10 mouse cellular contexts compared by ENCODE assay signal in the genomic region with DNA sequence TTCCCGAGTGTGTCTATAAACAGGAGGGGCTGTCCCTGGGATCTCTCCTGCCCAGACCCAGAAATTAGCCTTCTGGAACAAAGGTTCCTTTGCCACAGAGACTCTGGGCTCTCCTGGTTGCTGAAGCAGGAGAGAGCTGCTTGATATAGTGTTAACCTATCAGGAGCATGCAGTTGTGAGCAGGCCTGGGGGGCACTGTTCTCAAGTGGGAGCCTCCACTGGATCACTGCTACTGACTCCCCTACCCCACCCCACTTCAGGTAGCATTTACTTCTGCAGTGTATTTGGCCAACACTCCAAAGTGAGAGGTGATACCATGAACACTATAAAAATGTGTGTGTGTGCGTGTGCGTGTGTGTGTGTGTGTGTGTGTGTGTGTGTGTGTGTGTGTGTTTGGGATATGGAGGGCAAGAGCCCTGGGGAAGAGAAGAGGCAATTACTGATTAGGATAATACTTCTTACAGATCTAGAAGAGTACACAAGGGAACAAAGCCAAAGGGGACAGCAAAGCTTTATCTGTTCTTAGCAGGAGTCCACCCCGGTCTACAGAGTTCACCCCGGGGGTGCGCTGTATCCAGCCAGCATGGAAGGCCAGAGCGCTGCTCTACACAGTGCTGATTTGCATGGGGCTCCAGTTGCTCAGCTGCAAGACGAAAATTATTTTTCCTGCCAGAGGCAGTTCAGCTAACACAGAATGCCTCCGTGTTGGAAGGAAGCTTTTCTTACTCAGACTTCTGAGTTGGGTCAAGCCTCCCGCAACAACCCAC.
DNase-seq lines count a peak whose midpoint lies in the region; ATAC-seq lines count a peak whose summit lies in the region.
"Had no signal": no experiment of that assay in that cellular context is flagged by ENCODE, and none has a peak within 500 bp of the region (broad histone marks: within the 10 kb centered on the region; RNA-seq: fewer than 3 reads in every experiment).

No protein-coding gene starts in this region.

- peak; percentile 74 for ATAC-seq in hindbrain, embryonic 12.5 days (ENCODE audit: low FRiP score)
- ATAC-seq in midbrain, embryonic 13.5 days, result peak; percentile 88
- ATAC-seq in kidney, embryonic 14.5 days (ENCODE audit: low FRiP score, low TSS enrichment), result no peak

- peaks cover 59% of the 10 kb centered on the region for H3K4me1 ChIP-seq in hindbrain, embryonic 12.5 days
- peaks cover 70% of the 10 kb centered on the region for H3K4me1 ChIP-seq in midbrain, embryonic 13.5 days (replicated peaks)
- H3K4me1 ChIP-seq in kidney, embryonic 14.5 days (ENCODE audit: control insufficient read depth, insufficient read depth, low read length), result peaks cover 29% of the 10 kb centered on the region

- no peak overlapping the region for H3K9ac ChIP-seq in hindbrain, embryonic 12.5 days
- no peak overlapping the region for H3K9ac ChIP-seq in midbrain, embryonic 13.5 days (replicated peaks)
- no peak overlapping the region for H3K9ac ChIP-seq in kidney, embryonic 14.5 days (ENCODE audit: low read depth, low read length)

- intact Hi-C loops in left cerebral cortex, postnatal 10 days (cut with DNase I), result no loop called here

- H3K4me2 ChIP-seq in hindbrain, embryonic 12.5 days (replicated peaks), result no peak overlapping the region
- H3K4me2 ChIP-seq in midbrain, embryonic 13.5 days (replicated peaks), result no peak overlapping the region
- no peak overlapping the region for H3K4me2 ChIP-seq in kidney, embryonic 14.5 days (replicated peaks; ENCODE audit: low read depth, low read length)

- H3K9me3 ChIP-seq in hindbrain, embryonic 12.5 days (replicated peaks), result no peaks in the 10 kb centered on the region
- H3K9me3 ChIP-seq in midbrain, embryonic 13.5 days, result no peaks in the 10 kb centered on the region
- no peaks in the 10 kb centered on the region for H3K9me3 ChIP-seq in kidney, embryonic 14.5 days (ENCODE audit: control insufficient read depth, low read length)

- DNase-seq in embryo, embryonic 11 days, result peak; percentile 43
- DNase-seq in embryo, embryonic 9.5 days (ENCODE audit: extremely low spot score), result no peak
- peak; percentile 53 for DNase-seq in Muller cell, postnatal 12 days (ENCODE audit: inconsistent ontology term)
- DNase-seq in left cerebral cortex, postnatal 10 days (ENCODE audit: extremely low spot score in 1 of 2, low spot score in 2 of 2), result no peak
- DNase-seq in heart, adult 9 months (ENCODE audit: low spot score in 2 of 2), result no peak
- DNase-seq: heart, postnatal 36 days; thymus, postnatal 14 days had no signal

- H3K27ac ChIP-seq in hindbrain, embryonic 12.5 days, result peak overlapping the region; percentile 85
- peak overlapping the region; percentile 89 for H3K27ac ChIP-seq in midbrain, embryonic 13.5 days
- H3K27ac ChIP-seq in kidney, embryonic 14.5 days (ENCODE audit: low read depth, low read length), result no peak overlapping the region

- WGBS in hindbrain, embryonic 12.5 days, result 22% methylated on average over 10 of the region's 10 CpGs
- 11% methylated on average over 10 of the region's 10 CpGs for WGBS in midbrain, embryonic 13.5 days
- 54% methylated on average over 10 of the region's 10 CpGs for WGBS in kidney, embryonic 14.5 days

- no peak overlapping the region for H3K4me3 ChIP-seq in hindbrain, embryonic 12.5 days
- H3K4me3 ChIP-seq in midbrain, embryonic 13.5 days (replicated peaks), result no peak overlapping the region
- no peak overlapping the region for H3K4me3 ChIP-seq in kidney, embryonic 14.5 days (ENCODE audit: low read length)

- no peaks in the 10 kb centered on the region for H3K27me3 ChIP-seq in hindbrain, embryonic 12.5 days
- no peaks in the 10 kb centered on the region for H3K27me3 ChIP-seq in midbrain, embryonic 13.5 days
- H3K27me3 ChIP-seq in kidney, embryonic 14.5 days (ENCODE audit: control insufficient read depth, insufficient read depth, low read length), result no peaks in the 10 kb centered on the region

- no peaks in the 10 kb centered on the region for H3K36me3 ChIP-seq in hindbrain, embryonic 12.5 days
- no peaks in the 10 kb centered on the region for H3K36me3 ChIP-seq in midbrain, embryonic 13.5 days
- no peaks in the 10 kb centered on the region for H3K36me3 ChIP-seq in kidney, embryonic 14.5 days (ENCODE audit: control insufficient read depth, insufficient read depth, low read length)

Comparison
In these comparisons a context has a peak if more than half of its experiments do, and no peak if none do; other contexts are left out.
1. DNase-seq: peak in embryo, embryonic 11 days (single experiment) and Muller cell, postnatal 12 days (single experiment); none in embryo, embryonic 9.5 days (single experiment), left cerebral cortex, postnatal 10 days (0 of 2) and heart, adult 9 months (0 of 2).